Mouse (Mus musculus) midbrain, embryonic 12.5 days (tissue): ENCODE data around the gene Clcn6. TPM values are rescaled to one million over a fixed set of nuclear protein-coding genes. Genes with fewer than 3 reads are reported as not detected.

Experiments used
- ATAC-seq: fragments of 200-750 bp; cut with Nextera tagmentation; 2 replicates; pipeline ENCODE4 v1.8.0; 2017; ENCODE audit warnings: low read depth, moderate TSS enrichment, moderate library complexity; ENCODE audit not compliant: low FRiP score
- H3K27ac ChIP-seq: fragments of 300-500 bp; sonication (generic); replicated peaks from 2 replicates; pipeline ENCODE4 v1.5.1; 2016; ENCODE audit warnings: mild to moderate bottlenecking
- H3K27me3 ChIP-seq: fragments of 300-500 bp; sonication (generic); 2 replicates; pipeline ENCODE4 v1.6.1; 2016; ENCODE audit warnings: mild to moderate bottlenecking
- H3K36me3 ChIP-seq: fragments of 300-500 bp; sonication (generic); 2 replicates; pipeline ENCODE4 v1.6.1; 2016
- H3K4me1 ChIP-seq: fragments of 300-500 bp; sonication (generic); 2 replicates; pipeline ENCODE4 v1.6.1; 2016
- H3K4me2 ChIP-seq: fragments of 300-500 bp; sonication (generic); replicated peaks from 2 replicates; pipeline ENCODE4 v1.6.1; 2016; ENCODE audit warnings: mild to moderate bottlenecking, moderate library complexity
- H3K4me3 ChIP-seq: fragments of 300-500 bp; sonication (generic); 2 replicates; pipeline ENCODE4 v1.5.1; 2016; ENCODE audit warnings: mild to moderate bottlenecking
- H3K9ac ChIP-seq: fragments of 300-500 bp; sonication (generic); replicated peaks from 2 replicates; pipeline ENCODE4 v1.6.1; 2016; ENCODE audit warnings: mild to moderate bottlenecking, moderate library complexity
- H3K9me3 ChIP-seq: fragments of 300-500 bp; sonication (generic); 2 replicates; pipeline ENCODE4 v1.6.1; 2016; ENCODE audit warnings: mild to moderate bottlenecking
- WGBS: fragments of 180-500 bp; shearing (Covaris S2); methylation state at CpG from one replicate; pipeline ENCODE4 v1.1.7; 2016; 5-methylcytosine and 5-hydroxymethylcytosine counted together
- polyA plus RNA-seq: library from polyadenylated mRNA; unstranded; fragments of >200 nt; fragmentation: Nextera tagmentation; extraction: Ambion mirVana; gene quantifications from 2 replicates; pipeline ENCODE4 v1.2.1, GENCODE M21; 2016

The Clcn6 gene
- polyA plus RNA-seq, 1 experiment from 2014 or later, result 26.9 TPM

GRCm38 (mm10) chr4:147965712-147966111, 72.9 kb downstream of the Clcn6 start:
- Histone ChIP-seq H3K4me3 (no peak overlapping the region), H3K9me3 (no peaks in the 10 kb centered on the region), H3K4me2 (no peak overlapping the region), H3K27ac (no peak overlapping the region), H3K27me3 (0 out of 2 replicates have a peak, but pooled peaks cover 5% of the 10 kb centered on the region), H3K36me3 (no peaks in the 10 kb centered on the region), H3K9ac (no peak overlapping the region), H3K4me1 (no peaks in the 10 kb centered on the region)
- WGBS, result 82% methylated on average over 7 of the region's 7 CpGs
- ATAC-seq, result no peak

- no peak for ATAC-seq
- WGBS, result 89% methylated on average over 15 of the region's 15 CpGs
Observed at GRCm38 (mm10) chr4:147963623-147964022, 75.0 kb downstream of the Clcn6 start.

GRCm38 (mm10) chr4:147962781-147963180, 75.8 kb downstream of the Clcn6 start:
- Histone ChIP-seq H3K4me2 (no peak overlapping the region), H3K27ac (no peak overlapping the region), H3K27me3 (no peaks in the 10 kb centered on the region), H3K4me1 (no peaks in the 10 kb centered on the region), H3K4me3 (no peak overlapping the region), H3K36me3 (no peaks in the 10 kb centered on the region), H3K9ac (no peak overlapping the region), H3K9me3 (no peaks in the 10 kb centered on the region)
- ATAC-seq, result no peak
- 65% methylated on average over 6 of the region's 6 CpGs for WGBS

More at GRCm38 (mm10) chr4:147963623-147964022, 75.0 kb downstream of the Clcn6 start:
- Histone ChIP-seq H3K4me2 (no peak overlapping the region), H3K9me3 (no peaks in the 10 kb centered on the region), H3K27ac (no peak overlapping the region), H3K4me1 (no peaks in the 10 kb centered on the region), H3K27me3 (no peaks in the 10 kb centered on the region), H3K4me3 (no peak overlapping the region), H3K36me3 (no peaks in the 10 kb centered on the region), H3K9ac (no peak overlapping the region)

GRCm38 (mm10) chr4:147959881-147960831, 78.5 kb downstream of the Clcn6 start:
- Histone ChIP-seq H3K27me3 (no peaks in the 10 kb centered on the region), H3K27ac (no peak overlapping the region), H3K9me3 (no peaks in the 10 kb centered on the region), H3K4me3 (no peak overlapping the region), H3K36me3 (no peaks in the 10 kb centered on the region), H3K9ac (no peak overlapping the region), H3K4me1 (no peaks in the 10 kb centered on the region), H3K4me2 (no peak overlapping the region)
- WGBS, result 54% methylated on average over 6 of the region's 6 CpGs
- ATAC-seq, result peak; percentile 71

- no peak for ATAC-seq
Observed at GRCm38 (mm10) chr4:147957141-147957540, 81.5 kb downstream of the Clcn6 start.

More at GRCm38 (mm10) chr4:147957141-147957540, 81.5 kb downstream of the Clcn6 start:
- no peak overlapping the region for H3K27ac ChIP-seq
- H3K9me3 ChIP-seq, result no peaks in the 10 kb centered on the region
- H3K4me3 ChIP-seq, result no peak overlapping the region
- H3K27me3 ChIP-seq, result no peaks in the 10 kb centered on the region
- H3K4me1 ChIP-seq, result no peaks in the 10 kb centered on the region
- no peaks in the 10 kb centered on the region for H3K36me3 ChIP-seq
- H3K4me2 ChIP-seq, result no peak overlapping the region
- H3K9ac ChIP-seq, result no peak overlapping the region
- 44% methylated on average over 11 of the region's 11 CpGs for WGBS

Other genes with a start within 250 kb of the Clcn6 start
- 5.8 and 6.0 TPM in 2 replicates for gene Zfp984, start 229.0 kb downstream of the Clcn6 start, polyA plus RNA-seq
- 4.9 and 6.7 TPM in 2 replicates for gene Zfp933, start 190.5 kb downstream of the Clcn6 start, polyA plus RNA-seq
- 53.2 and 61.8 TPM in 2 replicates for gene Miip, start 170.0 kb downstream of the Clcn6 start, polyA plus RNA-seq
- gene Fv1, start 169.8 kb downstream of the Clcn6 start, polyA plus RNA-seq, result 15.8 and 16.9 TPM in 2 replicates
- gene Mfn2, start 134.1 kb downstream of the Clcn6 start, polyA plus RNA-seq, result 65.1 and 65.4 TPM in 2 replicates
- gene Plod1, start 102.1 kb downstream of the Clcn6 start, polyA plus RNA-seq, result 25.1 and 27.2 TPM in 2 replicates
- 21.2 and 26.1 TPM in 2 replicates for gene 2510039O18Rik, start 97.9 kb downstream of the Clcn6 start, polyA plus RNA-seq
- not detected in 2 replicates for gene Nppb, start 53.0 kb downstream of the Clcn6 start, polyA plus RNA-seq
- gene Nppa, start 38.1 kb downstream of the Clcn6 start, polyA plus RNA-seq, result 1.0 and 2.8 TPM in 2 replicates
- 44.5 and 44.8 TPM in 2 replicates for gene Mthfr, start 256 bp upstream of the Clcn6 start, polyA plus RNA-seq
- 11.2 and 11.9 TPM in 2 replicates for gene Agtrap, start 49.2 kb upstream of the Clcn6 start, polyA plus RNA-seq
- 94.7 and 95.2 TPM in 2 replicates for gene Mad2l2, start 91.6 kb upstream of the Clcn6 start, polyA plus RNA-seq
- gene Draxin, start 91.9 kb upstream of the Clcn6 start, polyA plus RNA-seq, result 16.7 and 16.8 TPM in 2 replicates
- 14.6 and 17.1 TPM in 2 replicates for gene Fbxo6, start 113.3 kb upstream of the Clcn6 start, polyA plus RNA-seq
- gene Fbxo44, start 121.7 kb upstream of the Clcn6 start, polyA plus RNA-seq, result 77.4 and 79.8 TPM in 2 replicates
- 1.5 and 2.1 TPM in 2 replicates for gene Fbxo2, start 121.8 kb upstream of the Clcn6 start, polyA plus RNA-seq
- 7.8 and 9.4 TPM in 2 replicates for gene Disp3, start 249.1 kb upstream of the Clcn6 start, polyA plus RNA-seq